Mouse (Mus musculus): ENCODE results near the gene B230104I21Rik. TPM values are rescaled to one million over a fixed set of nuclear protein-coding genes. Genes with fewer than 3 reads are reported as not detected.

Gene B230104I21Rik
- polyA plus RNA-seq, 1 experiment from 2014 or later, result not detected

- no peak overlapping the region for H3K4me3 ChIP-seq (ENCODE audit: low read length)
- H3K4me2 ChIP-seq (ENCODE audit: low read depth, low read length), result no peak overlapping the region
- H3K36me3 ChIP-seq (ENCODE audit: control insufficient read depth, insufficient read depth, low read length), result no peaks in the 10 kb centered on the region
- no peaks in the 10 kb centered on the region for H3K4me1 ChIP-seq (ENCODE audit: control insufficient read depth, insufficient read depth, low read length)
- no peak overlapping the region for H3K9ac ChIP-seq (ENCODE audit: low read depth, low read length)
- no peak overlapping the region for H3K27ac ChIP-seq (ENCODE audit: low read length)
- H3K27me3 ChIP-seq (replicated peaks; ENCODE audit: control insufficient read depth, insufficient read depth, low read length), result no peaks in the 10 kb centered on the region
- ATAC-seq, result peak; percentile 57; the same call in 1 of the 2 replicates
- no peaks in the 10 kb centered on the region for H3K9me3 ChIP-seq (ENCODE audit: control insufficient read depth, low read length)
- 90% methylated on average over 2 of the region's 2 CpGs for WGBS
These were observed 23.6 kb upstream of the B230104I21Rik start for GRCm38 (mm10) chr4:154312143-154312812.

DNA sequence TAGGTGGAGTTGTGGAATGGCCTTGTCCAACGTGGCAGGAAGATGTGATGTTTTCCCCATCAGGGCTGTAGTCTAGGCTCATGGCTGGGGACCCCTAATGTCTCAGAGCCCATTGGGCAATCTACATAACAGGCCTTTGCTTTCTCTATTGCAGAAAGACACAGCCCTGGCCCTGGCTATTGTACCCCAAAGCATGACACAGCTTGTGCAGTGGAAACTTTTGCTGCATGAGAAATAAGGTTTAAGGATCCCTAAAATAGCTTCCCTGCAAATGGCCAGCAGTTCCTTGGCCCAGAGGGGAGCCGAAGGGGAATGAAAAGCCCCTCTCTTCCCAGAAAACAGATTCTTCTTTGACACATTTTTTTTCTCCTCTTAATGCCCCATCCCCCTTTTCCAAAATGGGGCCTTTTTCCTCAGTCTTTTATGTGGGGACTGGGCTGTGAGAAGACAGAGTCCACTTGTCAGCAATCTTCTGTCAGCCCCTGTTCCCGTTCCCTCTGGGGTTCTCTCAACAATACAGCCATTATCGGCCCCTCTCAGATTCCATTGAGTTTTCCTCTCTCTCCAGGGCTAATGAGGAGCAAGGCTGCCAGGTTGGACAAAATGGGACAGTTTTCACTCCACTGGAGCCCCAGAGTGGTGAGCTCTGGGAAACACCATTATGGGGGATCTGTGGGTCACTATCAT lies 22.8 kb upstream of the B230104I21Rik start:
- no peak overlapping the region for H3K9ac ChIP-seq (ENCODE audit: low read depth, low read length)
- H3K9me3 ChIP-seq (ENCODE audit: control insufficient read depth, low read length), result no peaks in the 10 kb centered on the region
- no peaks in the 10 kb centered on the region for H3K36me3 ChIP-seq (ENCODE audit: control insufficient read depth, insufficient read depth, low read length)
- no peaks in the 10 kb centered on the region for H3K4me1 ChIP-seq (ENCODE audit: control insufficient read depth, insufficient read depth, low read length)
- H3K27me3 ChIP-seq (replicated peaks; ENCODE audit: control insufficient read depth, insufficient read depth, low read length), result no peaks in the 10 kb centered on the region
- no peak overlapping the region for H3K4me2 ChIP-seq (ENCODE audit: low read depth, low read length)
- ATAC-seq, result peak; percentile 32; the same call in 1 of the 2 replicates
- 58% methylated on average over 4 of the region's 4 CpGs for WGBS
- H3K4me3 ChIP-seq (ENCODE audit: low read length), result no peak overlapping the region
- H3K27ac ChIP-seq (ENCODE audit: low read length), result no peak overlapping the region

GRCm38 (mm10) chr4:154313622-154313967 lies 22.3 kb upstream of the B230104I21Rik start:
- no peak for ATAC-seq
- Histone ChIP-seq H3K4me2 (ENCODE audit: low read depth, low read length) (no peak overlapping the region), H3K27ac (ENCODE audit: low read length) (no peak overlapping the region), H3K9me3 (ENCODE audit: control insufficient read depth, low read length) (no peaks in the 10 kb centered on the region), H3K4me3 (ENCODE audit: low read length) (no peak overlapping the region), H3K9ac (ENCODE audit: low read depth, low read length) (no peak overlapping the region), H3K4me1 (ENCODE audit: control insufficient read depth, insufficient read depth, low read length) (no peaks in the 10 kb centered on the region), H3K27me3 (replicated peaks; ENCODE audit: control insufficient read depth, insufficient read depth, low read length) (no peaks in the 10 kb centered on the region), H3K36me3 (ENCODE audit: control insufficient read depth, insufficient read depth, low read length) (no peaks in the 10 kb centered on the region)
- 71% methylated on average over 11 of the region's 11 CpGs for WGBS

DNA sequence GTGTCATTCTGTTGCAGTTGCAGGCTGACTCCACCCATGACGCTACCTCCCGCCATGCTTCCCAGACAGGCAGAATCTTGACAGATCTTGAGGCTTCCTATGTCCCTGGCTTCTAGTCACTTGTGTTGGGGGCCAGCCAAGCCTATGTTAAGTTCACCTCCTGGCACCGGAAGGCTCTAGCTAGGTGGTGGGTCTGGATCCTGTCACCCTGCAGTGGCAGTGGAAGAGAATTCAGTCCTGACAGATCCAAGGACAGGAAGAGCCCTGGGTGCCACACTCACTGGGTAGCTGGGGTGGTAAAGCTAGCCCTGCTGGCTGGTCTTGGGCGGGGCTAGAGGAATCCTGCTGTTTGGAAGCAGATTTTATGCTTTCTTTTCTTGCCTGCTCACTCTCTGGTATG lies 10.5 kb upstream of the B230104I21Rik start:
- Histone ChIP-seq H3K27ac (ENCODE audit: low read length) (no peak overlapping the region), H3K9me3 (ENCODE audit: control insufficient read depth, low read length) (no peaks in the 10 kb centered on the region), H3K9ac (ENCODE audit: low read depth, low read length) (no peak overlapping the region), H3K36me3 (ENCODE audit: control insufficient read depth, insufficient read depth, low read length) (no peaks in the 10 kb centered on the region), H3K4me3 (ENCODE audit: low read length) (no peak overlapping the region), H3K4me1 (ENCODE audit: control insufficient read depth, insufficient read depth, low read length) (peaks cover 9% of the 10 kb centered on the region), H3K27me3 (replicated peaks; ENCODE audit: control insufficient read depth, insufficient read depth, low read length) (0 out of 2 replicates have a peak, but pooled peaks cover 4% of the 10 kb centered on the region), H3K4me2 (ENCODE audit: low read depth, low read length) (no peak overlapping the region)
- ATAC-seq, result no peak
- 61% methylated on average over 4 of the region's 4 CpGs for WGBS

GRCm38 (mm10) chr4:154328431-154328830 lies 7.5 kb upstream of the B230104I21Rik start:
- H3K4me3 ChIP-seq (ENCODE audit: low read length), result no peak overlapping the region
- H3K27me3 ChIP-seq (replicated peaks; ENCODE audit: control insufficient read depth, insufficient read depth, low read length), result 0 out of 2 replicates have a peak, but pooled peaks cover 4% of the 10 kb centered on the region
- no peak overlapping the region for H3K27ac ChIP-seq (ENCODE audit: low read length)
- H3K4me2 ChIP-seq (ENCODE audit: low read depth, low read length), result no peak overlapping the region
- H3K9ac ChIP-seq (ENCODE audit: low read depth, low read length), result no peak overlapping the region
- H3K4me1 ChIP-seq (ENCODE audit: control insufficient read depth, insufficient read depth, low read length), result peaks cover 18% of the 10 kb centered on the region
- no peaks in the 10 kb centered on the region for H3K36me3 ChIP-seq (ENCODE audit: control insufficient read depth, insufficient read depth, low read length)
- 10% methylated on average over 20 of the region's 20 CpGs for WGBS
- ATAC-seq, result peak; percentile 36
- H3K9me3 ChIP-seq (ENCODE audit: control insufficient read depth, low read length), result no peaks in the 10 kb centered on the region

GRCm38 (mm10) chr4:154328836-154329235 lies 7.1 kb upstream of the B230104I21Rik start:
- 3% methylated on average over 6 of the region's 6 CpGs for WGBS
- H3K27me3 ChIP-seq (replicated peaks; ENCODE audit: control insufficient read depth, insufficient read depth, low read length), result 0 out of 2 replicates have a peak, but pooled peaks cover 4% of the 10 kb centered on the region

GRCm38 (mm10) chr4:154330001-154330400 lies 5.9 kb upstream of the B230104I21Rik start:
- H3K4me2 ChIP-seq (ENCODE audit: low read depth, low read length), result no peak overlapping the region
- H3K9me3 ChIP-seq (ENCODE audit: control insufficient read depth, low read length), result no peaks in the 10 kb centered on the region
- 86% methylated on average over 7 of the region's 7 CpGs for WGBS
- peaks cover 18% of the 10 kb centered on the region for H3K4me1 ChIP-seq (ENCODE audit: control insufficient read depth, insufficient read depth, low read length)
- no peak overlapping the region for H3K4me3 ChIP-seq (ENCODE audit: low read length)
- H3K27me3 ChIP-seq (replicated peaks; ENCODE audit: control insufficient read depth, insufficient read depth, low read length), result 0 out of 2 replicates have a peak, but pooled peaks cover 4% of the 10 kb centered on the region
- no peak for ATAC-seq
- H3K27ac ChIP-seq (ENCODE audit: low read length), result no peak overlapping the region
- H3K9ac ChIP-seq (ENCODE audit: low read depth, low read length), result no peak overlapping the region
- H3K36me3 ChIP-seq (ENCODE audit: control insufficient read depth, insufficient read depth, low read length), result no peaks in the 10 kb centered on the region

More at GRCm38 (mm10) chr4:154328836-154329235, 7.1 kb upstream of the B230104I21Rik start:
- ATAC-seq, result peak; percentile 34
- no peak overlapping the region for H3K9ac ChIP-seq (ENCODE audit: low read depth, low read length)
- H3K27ac ChIP-seq (ENCODE audit: low read length), result no peak overlapping the region
- H3K9me3 ChIP-seq (ENCODE audit: control insufficient read depth, low read length), result no peaks in the 10 kb centered on the region
- H3K4me2 ChIP-seq (ENCODE audit: low read depth, low read length), result no peak overlapping the region
- no peak overlapping the region for H3K4me3 ChIP-seq (ENCODE audit: low read length)
- H3K36me3 ChIP-seq (ENCODE audit: control insufficient read depth, insufficient read depth, low read length), result no peaks in the 10 kb centered on the region
- peaks cover 18% of the 10 kb centered on the region for H3K4me1 ChIP-seq (ENCODE audit: control insufficient read depth, insufficient read depth, low read length)

- no peak for ATAC-seq
- Histone ChIP-seq H3K9ac (ENCODE audit: low read depth, low read length) (0 out of 2 replicates have a peak overlapping the region, but pooled peaks have one; percentile 37), H3K4me3 (ENCODE audit: low read length) (no peak overlapping the region), H3K4me2 (ENCODE audit: low read depth, low read length) (no peak overlapping the region), H3K27ac (ENCODE audit: low read length) (no peak overlapping the region), H3K9me3 (ENCODE audit: control insufficient read depth, low read length) (no peaks in the 10 kb centered on the region), H3K4me1 (ENCODE audit: control insufficient read depth, insufficient read depth, low read length) (peaks cover 18% of the 10 kb centered on the region), H3K27me3 (replicated peaks; ENCODE audit: control insufficient read depth, insufficient read depth, low read length) (0 out of 2 replicates have a peak, but pooled peaks cover 4% of the 10 kb centered on the region), H3K36me3 (ENCODE audit: control insufficient read depth, insufficient read depth, low read length) (no peaks in the 10 kb centered on the region)
- WGBS, result 34% methylated on average over 12 of the region's 12 CpGs
These were observed 4.7 kb upstream of the B230104I21Rik start for GRCm38 (mm10) chr4:154331271-154331670.

DNA sequence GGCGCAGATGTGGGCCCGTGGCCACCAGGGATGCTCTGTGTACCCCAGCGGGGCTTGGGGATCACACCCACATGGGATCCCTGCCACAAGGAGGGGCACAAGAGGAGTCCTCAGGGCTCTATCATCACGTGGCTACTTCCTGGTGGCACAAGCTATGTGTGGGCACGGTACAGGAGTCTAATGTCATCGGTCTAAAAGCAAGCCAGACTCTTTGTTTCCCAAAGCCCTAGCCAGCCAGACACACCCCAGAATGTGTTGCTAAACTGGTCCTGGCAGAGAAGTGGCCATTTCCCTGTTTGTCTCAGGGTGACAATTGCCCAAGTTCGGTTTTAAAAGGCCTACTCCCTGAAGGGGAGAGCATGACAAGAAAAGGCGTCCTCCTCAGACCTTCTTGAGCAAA lies 2.6 kb upstream of the B230104I21Rik start:
- Histone ChIP-seq H3K4me1 (ENCODE audit: control insufficient read depth, insufficient read depth, low read length) (peaks cover 18% of the 10 kb centered on the region), H3K27me3 (replicated peaks; ENCODE audit: control insufficient read depth, insufficient read depth, low read length) (0 out of 2 replicates have a peak, but pooled peaks cover 3% of the 10 kb centered on the region), H3K27ac (ENCODE audit: low read length) (no peak overlapping the region), H3K9me3 (ENCODE audit: control insufficient read depth, low read length) (no peaks in the 10 kb centered on the region), H3K36me3 (ENCODE audit: control insufficient read depth, insufficient read depth, low read length) (no peaks in the 10 kb centered on the region), H3K9ac (ENCODE audit: low read depth, low read length) (no peak overlapping the region; the same call in 1 of the 2 replicates), H3K4me3 (ENCODE audit: low read length) (no peak overlapping the region), H3K4me2 (ENCODE audit: low read depth, low read length) (no peak overlapping the region)
- WGBS, result 57% methylated on average over 8 of the region's 8 CpGs
- ATAC-seq, result no peak
